Mouse (Mus musculus) layer of hippocampus, postnatal 36 days (tissue): ENCODE data around the gene Actl11. TPM values are rescaled to one million over a fixed set of nuclear protein-coding genes. Genes with fewer than 3 reads are reported as not detected.

Experiments used
- DNase-seq, 2 experiments: peaks; one replicate each; pipeline ENCODE4 v3.0.0; 2022
- total RNA-seq, 2 experiments: library from RNA; stranded (reverse); gene quantifications; 2 replicates each; pipeline ENCODE4 v1.2.3; 2021

Actl11 gene
- total RNA-seq, 2 experiments from 2014 or later, result not detected

DNA sequence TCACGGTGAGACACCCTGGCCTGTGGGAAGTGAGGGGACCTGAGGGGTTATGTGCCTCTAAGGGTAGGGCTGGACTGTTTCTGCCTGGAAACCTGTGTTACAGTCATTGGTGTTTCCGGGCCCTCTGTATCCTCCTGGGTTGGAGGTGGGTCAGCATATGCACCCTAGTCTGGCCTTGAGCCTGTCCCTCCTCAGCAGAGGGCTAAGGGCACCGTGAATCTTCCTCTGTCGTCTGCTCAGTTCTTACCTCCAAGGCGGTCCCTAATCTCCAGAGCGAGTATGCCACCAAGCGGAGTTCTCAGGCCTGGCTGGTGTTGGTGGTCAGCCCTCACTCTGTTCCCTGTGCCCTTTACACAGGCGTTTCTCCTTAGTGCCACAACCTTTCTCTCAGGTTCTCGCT is 34.6 kb downstream of the Actl11 start:
- DNase-seq, result no peak

DNA sequence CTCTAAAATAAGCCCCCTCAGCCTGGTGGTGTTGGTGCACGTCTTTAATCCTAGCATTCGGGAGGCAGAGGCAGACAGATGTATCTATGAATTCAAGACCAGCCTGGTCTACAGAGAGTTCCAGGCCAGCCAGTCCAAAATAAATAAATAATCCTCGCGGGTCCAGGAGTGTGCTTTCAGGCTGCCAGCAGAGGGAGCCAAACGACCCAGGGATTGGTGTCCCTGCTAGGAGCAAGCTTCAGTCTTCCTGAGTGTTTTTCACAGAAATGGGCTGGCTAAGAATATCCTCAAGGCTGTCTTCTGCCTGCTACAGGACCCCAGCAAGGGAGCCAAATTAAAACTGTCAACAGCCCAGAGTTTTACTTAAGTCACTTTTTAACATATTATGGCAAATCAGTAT is 35.4 kb downstream of the Actl11 start:
- no peak for DNase-seq

DNA sequence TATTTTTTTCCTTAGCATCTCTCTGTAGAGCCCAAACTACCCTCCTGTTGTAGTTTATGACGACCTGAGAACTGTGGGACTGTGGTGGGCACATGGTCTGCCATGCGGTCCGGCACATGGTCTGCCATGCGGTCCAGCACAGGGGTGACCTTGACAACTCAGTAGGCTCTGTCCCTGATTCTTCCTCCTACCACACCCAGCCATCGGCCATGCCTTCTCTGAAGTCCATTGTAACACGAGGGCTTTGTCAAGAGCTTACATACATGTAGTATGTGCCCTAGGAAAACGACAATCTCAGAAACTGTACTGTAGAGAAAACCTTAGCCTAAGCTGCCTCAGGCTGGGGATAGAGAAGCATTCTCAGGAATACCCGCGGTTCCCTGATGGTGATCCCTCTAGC is 36.4 kb downstream of the Actl11 start:
- no peak for DNase-seq

DNA sequence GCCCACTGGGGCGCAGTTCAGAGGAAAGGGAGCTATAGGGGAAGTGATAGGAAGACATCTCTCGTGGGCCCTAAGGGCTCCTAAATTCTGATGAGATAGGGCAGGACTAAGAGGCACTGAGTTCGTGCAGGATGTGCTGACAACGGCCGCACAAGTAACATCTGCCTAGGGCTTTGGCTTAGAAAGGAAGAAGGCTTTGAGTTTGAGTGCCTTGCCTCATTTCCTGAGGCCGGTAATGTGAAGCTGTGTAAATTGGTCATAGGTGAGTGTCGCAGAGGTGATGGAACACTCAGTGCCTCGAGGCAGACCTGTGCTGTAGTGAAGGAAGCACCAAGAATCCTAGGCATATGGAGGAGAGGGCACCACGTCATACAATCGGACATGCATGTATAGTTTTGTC is 38.4 kb downstream of the Actl11 start:
- DNase-seq, result no peak

DNA sequence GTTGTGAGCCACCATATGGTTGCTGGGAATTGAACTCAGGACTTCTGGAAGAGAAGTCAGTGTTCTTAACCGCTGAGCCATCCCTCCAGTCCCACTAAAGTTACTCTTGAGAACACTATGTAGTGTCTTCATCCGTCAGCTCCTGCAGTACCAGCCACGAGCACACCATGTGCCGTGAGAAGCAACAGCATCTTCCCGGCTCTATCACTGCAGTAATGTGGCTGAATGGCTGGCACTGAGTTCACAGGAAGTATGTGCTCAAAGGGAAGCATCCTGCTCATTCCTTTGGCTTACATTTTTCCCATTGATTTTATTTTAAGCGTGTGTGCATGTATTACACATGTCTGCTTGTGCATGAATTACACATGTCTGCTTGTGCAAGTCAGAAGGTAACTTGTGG is 39.2 kb downstream of the Actl11 start:
- no peak for DNase-seq

DNA sequence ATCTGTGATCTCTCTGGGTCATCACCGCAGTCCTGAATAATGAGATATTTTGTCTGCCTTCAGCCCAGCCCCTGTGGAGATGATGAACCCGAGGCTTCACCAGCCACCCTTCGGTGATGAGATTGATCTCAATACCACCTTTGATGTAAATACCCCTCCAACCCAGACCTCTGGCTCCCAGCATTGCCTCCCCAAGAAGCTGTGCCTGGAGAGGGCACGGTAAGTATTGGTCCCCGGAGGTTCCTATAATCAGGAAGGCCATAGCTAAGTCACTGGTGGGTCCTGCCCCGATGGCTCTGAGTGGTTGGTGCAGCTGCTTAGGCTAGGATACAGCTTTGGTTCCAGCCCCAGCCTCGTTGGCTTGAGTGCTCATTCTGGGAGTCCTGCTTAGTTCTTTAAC is 40.3 kb downstream of the Actl11 start:
- no peak for DNase-seq

DNA sequence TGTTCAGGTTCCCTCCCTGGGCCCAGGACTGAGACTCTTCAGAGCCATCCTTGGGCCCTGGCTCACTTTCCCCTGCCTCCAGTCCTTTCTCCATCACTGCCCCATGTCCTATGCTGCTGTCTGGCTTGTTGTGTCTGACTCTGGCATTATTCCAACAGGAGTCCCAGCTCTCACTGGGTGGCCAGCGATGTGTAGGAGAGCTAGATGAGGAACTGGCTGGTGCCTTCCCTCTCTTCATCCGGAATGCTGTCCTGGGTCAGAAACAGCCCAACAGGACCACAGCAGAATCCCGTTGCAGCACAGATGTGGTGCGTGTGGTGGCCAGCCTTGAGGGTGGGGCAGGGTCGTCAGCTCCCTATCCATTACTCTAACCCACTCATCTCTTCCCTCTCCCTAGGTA is 42.0 kb downstream of the Actl11 start:
- no peak for DNase-seq

DNA sequence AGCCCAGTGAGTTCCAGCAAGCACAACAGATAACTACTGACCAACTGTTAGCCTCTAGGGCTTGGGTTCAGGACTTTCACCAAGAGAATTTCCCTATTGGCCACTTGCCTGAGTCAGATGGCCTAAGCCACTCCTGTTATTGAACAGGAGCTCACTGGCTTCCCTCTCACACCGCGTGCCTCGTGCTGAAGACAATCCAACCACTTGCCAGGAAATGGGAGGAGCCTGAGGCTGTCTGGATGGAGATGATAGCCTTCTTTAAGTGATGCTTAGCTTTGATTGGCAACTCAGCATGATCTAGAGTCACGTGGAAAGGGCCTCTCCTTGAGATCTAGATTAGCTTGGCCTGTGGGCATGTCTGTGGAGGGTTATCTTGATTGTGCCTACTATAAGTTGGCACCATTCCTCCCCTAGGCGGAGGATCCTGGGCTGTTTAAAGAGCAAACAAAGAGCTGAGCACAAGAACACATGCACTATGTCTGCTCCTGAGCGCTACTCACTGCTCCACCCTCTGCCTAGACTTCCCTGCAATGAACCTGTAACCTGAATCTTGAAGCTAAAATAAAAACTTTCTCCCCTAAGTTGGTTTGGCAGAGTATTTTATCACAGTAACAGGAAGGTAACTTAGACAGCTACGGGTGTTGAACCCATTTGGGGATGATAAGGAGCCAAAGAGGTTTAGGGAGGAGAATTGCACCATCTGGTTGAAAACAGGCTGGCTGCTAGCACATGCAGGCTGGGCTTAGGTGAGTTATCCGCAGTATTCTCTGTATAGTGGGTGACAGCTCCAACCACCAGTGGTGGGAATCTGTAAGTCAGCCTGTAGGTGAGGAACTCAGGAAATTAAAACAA is 43.6 kb downstream of the Actl11 start:
- no peak for DNase-seq

DNA sequence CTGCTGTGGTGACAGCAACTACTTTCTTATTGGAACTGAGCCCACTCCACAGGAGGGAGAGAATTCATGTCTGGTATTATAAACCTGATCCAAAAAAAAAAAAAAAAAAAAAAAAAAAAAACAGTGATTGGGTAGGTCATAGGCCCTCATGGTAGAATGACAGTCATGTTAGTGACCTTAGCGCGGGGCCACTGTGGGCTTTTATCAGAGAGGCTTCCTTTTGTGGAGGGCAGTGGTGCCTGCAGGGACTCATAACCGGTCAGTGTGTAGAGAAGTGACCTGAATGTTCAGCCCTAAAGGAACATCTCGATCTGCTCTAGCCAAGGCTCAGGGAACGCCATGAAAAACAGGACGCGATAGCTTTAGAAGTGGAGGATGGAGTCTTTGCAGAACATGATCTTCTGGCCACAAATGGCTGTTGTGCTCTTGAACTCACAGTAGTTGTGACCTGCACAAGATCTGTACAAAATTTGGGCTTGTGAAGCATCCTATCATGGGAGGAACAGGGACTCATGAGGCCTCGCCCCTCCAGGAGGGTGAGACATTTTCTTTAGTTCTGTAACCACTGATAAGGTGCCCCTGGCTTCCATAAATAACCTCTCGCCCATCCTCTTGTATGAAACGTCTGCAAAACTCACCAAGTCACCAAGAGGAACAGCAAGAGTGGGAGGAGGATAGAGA is 46.4 kb downstream of the Actl11 start:
- DNase-seq, result no peak

DNA sequence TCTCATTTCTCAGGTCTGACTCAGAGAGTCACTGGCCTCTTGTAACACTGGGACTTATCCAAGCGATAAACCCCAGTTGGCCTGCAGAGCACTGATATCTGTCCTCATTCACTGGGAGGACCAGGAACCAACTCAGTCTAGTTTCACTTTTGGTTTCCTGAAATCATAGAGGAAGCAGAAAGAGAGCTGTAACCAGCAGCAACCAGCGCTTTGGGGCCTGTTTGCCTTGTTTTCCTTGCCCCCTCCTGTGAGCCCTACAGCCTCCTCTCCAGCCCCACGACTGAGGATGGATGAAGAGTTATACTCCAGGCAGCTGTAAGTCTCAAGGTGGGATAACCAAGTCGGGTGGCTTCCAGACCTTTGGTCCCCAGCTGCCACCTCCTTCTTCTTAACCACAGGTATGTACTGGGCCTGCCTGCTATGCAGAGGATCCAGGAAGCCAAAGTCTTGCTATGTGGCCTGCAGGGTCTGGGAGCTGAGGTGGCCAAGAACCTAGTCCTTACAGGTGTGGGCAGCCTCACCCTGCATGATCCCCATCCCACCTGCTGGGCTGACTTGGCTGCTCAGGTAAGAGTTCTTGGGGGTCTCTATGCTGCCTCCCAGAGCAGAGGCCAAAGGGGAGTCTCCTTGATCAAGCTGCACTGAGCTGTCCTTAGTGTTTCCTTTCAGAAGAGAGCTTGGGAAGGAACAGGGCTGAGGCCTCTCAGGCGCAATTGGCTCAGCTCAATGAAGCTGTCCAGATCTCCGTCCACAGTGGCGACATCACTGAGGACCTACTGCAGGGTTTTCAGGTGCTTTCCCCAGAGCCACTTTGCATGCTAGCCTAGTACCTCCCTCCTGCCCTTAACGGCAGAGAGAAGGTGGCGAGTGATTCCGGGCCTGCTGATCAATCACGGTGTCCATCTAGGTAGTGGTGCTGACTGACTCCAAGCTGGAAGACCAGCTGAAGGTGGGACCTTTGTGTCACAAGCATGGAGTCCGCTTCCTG is 47.4 kb downstream of the Actl11 start, which contains the start of gene Uba7:
Uba7 (plus strand) TSS at position 107 of the 988 bp plus-strand sequence.
- no peak for DNase-seq

DNA sequence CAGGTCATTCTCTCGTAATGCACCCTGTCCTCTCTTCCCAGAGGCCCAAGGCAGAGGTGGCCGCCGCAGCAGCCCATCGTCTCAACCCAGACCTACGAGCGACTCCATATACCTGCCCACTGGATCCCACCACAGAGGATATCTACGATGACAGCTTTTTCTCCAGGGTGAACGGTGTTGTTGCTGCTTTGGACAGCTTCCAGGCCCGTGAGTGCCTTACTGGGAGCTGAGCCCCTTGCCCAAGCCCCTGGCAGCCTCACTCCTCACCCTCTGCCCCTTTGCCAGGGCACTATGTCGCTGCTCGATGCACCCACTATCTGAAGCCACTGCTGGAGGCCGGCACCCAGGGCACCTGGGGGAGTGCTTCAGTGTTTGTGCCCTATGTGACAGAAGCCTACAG is 50.5 kb downstream of the Actl11 start:
- no peak for DNase-seq

Other genes with a start within 250 kb of the Actl11 start
- not detected for gene Gnat1, start 248.8 kb upstream of the Actl11 start, total RNA-seq
- 1 to 10 TPM; 4.3 to 4.6 TPM for gene Sema3f, start 218.0 kb upstream of the Actl11 start, total RNA-seq
- 100 to 1,000 TPM; 143 to 166 TPM for gene Rbm5, start 157.5 kb upstream of the Actl11 start, total RNA-seq
- gene Rbm6, start 55.2 kb upstream of the Actl11 start, total RNA-seq, result 10 to 100 TPM; 58.4 to 72.0 TPM
- 10 to 100 TPM; 23.0 to 25.5 TPM for gene Mon1a, start 40.3 kb upstream of the Actl11 start, total RNA-seq
- gene Mst1r, start 21.6 kb upstream of the Actl11 start, total RNA-seq, result 1 to 10 TPM; 1.6 to 1.7 TPM
- gene Camkv, start 7.2 kb downstream of the Actl11 start, total RNA-seq, result 100 to 1,000 TPM; 510 to 566 TPM
- 10 to 100 TPM; 28.2 to 29.2 TPM for gene Traip, start 21.7 kb downstream of the Actl11 start, total RNA-seq
- gene Uba7, start 47.0 kb downstream of the Actl11 start, total RNA-seq, result 1 to 10 TPM; 4.6 to 5.2 TPM
- gene Gm20661, start 54.6 kb downstream of the Actl11 start, total RNA-seq, result 1 to 10 TPM; 1.2 to 2.3 TPM
- 10 to 100 TPM; 10.3 to 10.6 TPM for gene Inka1, start 57.4 kb downstream of the Actl11 start, total RNA-seq
- 1 to 10 TPM; 3.7 to 5.5 TPM for gene Cdhr4, start 64.0 kb downstream of the Actl11 start, total RNA-seq
- 1 to 10 TPM; 1.6 to 3.8 TPM for gene Gm20662, start 67.9 kb downstream of the Actl11 start, total RNA-seq
- 100 to 1,000 TPM; 223 to 238 TPM for gene Ip6k1, start 74.0 kb downstream of the Actl11 start, total RNA-seq
- gene Gmppb, start 120.8 kb downstream of the Actl11 start, total RNA-seq, result 10 to 100 TPM; 16.9 to 17.5 TPM
- gene Amigo3, start 124.7 kb downstream of the Actl11 start, total RNA-seq, result 1 to 10 TPM; 1.8 to 2.6 TPM
- gene Mst1, start 152.0 kb downstream of the Actl11 start, total RNA-seq, result not detected
- 100 to 1,000 TPM; 104 to 110 TPM for gene Rnf123, start 154.9 kb downstream of the Actl11 start, total RNA-seq
- 10 to 100 TPM; 31.1 to 37.6 TPM for gene Apeh, start 166.1 kb downstream of the Actl11 start, total RNA-seq